Mouse (Mus musculus) cortical plate, adult 2 months (tissue): ENCODE measurements around the gene Sema6c. TPM values are rescaled to one million over a fixed set of nuclear protein-coding genes. Genes with fewer than 3 reads are reported as not detected.

Experiments
- H3K27ac ChIP-seq: fragments of 200-500 bp; 2 replicates; pipeline ENCODE4 v1.5.1; 2012; ENCODE audit warnings: low read length, control low read depth, inconsistent platforms; ENCODE audit not compliant: insufficient read depth
- H3K4me1 ChIP-seq: fragments of 200-500 bp; 2 replicates; pipeline ENCODE4 v1.6.1; 2011; ENCODE audit warnings: low read length; ENCODE audit not compliant: control insufficient read depth, insufficient read depth
- H3K4me3 ChIP-seq: fragments of 200-500 bp; 2 replicates; pipeline ENCODE4 v1.5.1; 2011; ENCODE audit warnings: mild to moderate bottlenecking, low read length, control low read depth; ENCODE audit not compliant: insufficient read depth
- CTCF ChIP-seq: fragments of 200-500 bp; IDR thresholded peaks from 2 replicates; pipeline ENCODE4 v1.5.1; 2011; ENCODE audit warnings: mild to moderate bottlenecking, control low read depth, low read length; ENCODE audit not compliant: insufficient read depth; ENCODE audit errors: extremely low read depth
- POLR2A ChIP-seq: fragments of 200-500 bp; IDR thresholded peaks from 2 replicates; pipeline ENCODE4 v1.6.1; 2011; ENCODE audit warnings: mild to moderate bottlenecking, low read length, control low read depth; ENCODE audit not compliant: insufficient read depth; ENCODE audit errors: extremely low read depth
- polyA plus RNA-seq: library from polyadenylated mRNA; depleted of rRNA; stranded (reverse); fragments of >200 nt; gene quantifications from 2 replicates; pipeline ENCODE4 v1.2.3, GENCODE M21; 2012

The Sema6c gene
- polyA plus RNA-seq, 1 experiment, result 26.1 TPM

- Histone ChIP-seq H3K27ac (no peak overlapping the region), H3K4me3 (no peak overlapping the region), H3K4me1 (no peaks in the 10 kb centered on the region)
- TF ChIP-seq POLR2A (no peak), CTCF (no peak)
These were observed 19.6 kb downstream of the Sema6c start for GRCm38 (mm10) chr3:95179890-95180289.

GRCm38 (mm10) chr3:95181841-95182240, 21.6 kb downstream of the Sema6c start:
- TF ChIP-seq POLR2A, result no peak
- TF ChIP-seq CTCF, result no peak
- Histone ChIP-seq H3K4me1 (no peaks in the 10 kb centered on the region), H3K27ac (no peak overlapping the region), H3K4me3 (no peak overlapping the region)

- Histone ChIP-seq H3K27ac (no peak overlapping the region), H3K4me3 (no peak overlapping the region), H3K4me1 (no peaks in the 10 kb centered on the region)
- TF ChIP-seq CTCF, result no peak
- no peak for TF ChIP-seq POLR2A
These were observed 24.7 kb downstream of the Sema6c start for GRCm38 (mm10) chr3:95184796-95185577.

GRCm38 (mm10) chr3:95186100-95186499, 25.8 kb downstream of the Sema6c start:
- no peak overlapping the region for H3K27ac ChIP-seq
- TF ChIP-seq CTCF, result no peak
- no peaks in the 10 kb centered on the region for H3K4me1 ChIP-seq
- no peak overlapping the region for H3K4me3 ChIP-seq

- TF ChIP-seq CTCF (no peak), POLR2A (no peak)
- no peaks in the 10 kb centered on the region for H3K4me1 ChIP-seq
- no peak overlapping the region for H3K27ac ChIP-seq
- H3K4me3 ChIP-seq, result no peak overlapping the region
These were observed 26.6 kb downstream of the Sema6c start for GRCm38 (mm10) chr3:95186888-95187287.

GRCm38 (mm10) chr3:95194721-95195135, 34.5 kb downstream of the Sema6c start:
- Histone ChIP-seq H3K4me1 (no peaks in the 10 kb centered on the region), H3K27ac (no peak overlapping the region), H3K4me3 (no peak overlapping the region)
- TF ChIP-seq CTCF, result no peak
- TF ChIP-seq POLR2A, result no peak

- H3K27ac ChIP-seq, result no peak overlapping the region
- TF ChIP-seq CTCF (no peak), POLR2A (no peak)
These were observed 35.5 kb downstream of the Sema6c start for GRCm38 (mm10) chr3:95195772-95196171.

GRCm38 (mm10) chr3:95199101-95199500, 38.8 kb downstream of the Sema6c start:
- H3K4me3 ChIP-seq, result no peak overlapping the region
- H3K27ac ChIP-seq, result no peak overlapping the region
- peaks cover 6% of the 10 kb centered on the region; the same call in 1 of the 2 replicates for H3K4me1 ChIP-seq
- TF ChIP-seq POLR2A, result no peak
- TF ChIP-seq CTCF, result no peak

More at GRCm38 (mm10) chr3:95195772-95196171, 35.5 kb downstream of the Sema6c start:
- no peak overlapping the region for H3K4me3 ChIP-seq
- peaks cover 2% of the 10 kb centered on the region; the same call in 1 of the 2 replicates for H3K4me1 ChIP-seq

GRCm38 (mm10) chr3:95200132-95200531, 39.9 kb downstream of the Sema6c start:
- Histone ChIP-seq H3K27ac (no peak overlapping the region), H3K4me1 (peaks cover 6% of the 10 kb centered on the region; the same call in 1 of the 2 replicates), H3K4me3 (no peak overlapping the region)
- no peak for TF ChIP-seq POLR2A
- no peak for TF ChIP-seq CTCF

- peaks cover 6% of the 10 kb centered on the region; the same call in 1 of the 2 replicates for H3K4me1 ChIP-seq
- no peak for TF ChIP-seq CTCF
- TF ChIP-seq POLR2A, result no peak
- no peak overlapping the region for H3K4me3 ChIP-seq
- no peak overlapping the region for H3K27ac ChIP-seq
These were observed 40.3 kb downstream of the Sema6c start for GRCm38 (mm10) chr3:95200562-95200961.

GRCm38 (mm10) chr3:95203880-95204279, 43.6 kb downstream of the Sema6c start:
- TF ChIP-seq CTCF (no peak), POLR2A (no peak)
- no peak overlapping the region for H3K4me3 ChIP-seq
- peaks cover 6% of the 10 kb centered on the region; the same call in 1 of the 2 replicates for H3K4me1 ChIP-seq
- H3K27ac ChIP-seq, result no peak overlapping the region
